Mouse (Mus musculus) urinary bladder, postnatal 10 days (tissue): ENCODE results near the gene Abr.

Experiments used
- DNase-seq: peaks from one replicate; pipeline ENCODE4 v3.0.0; 2022; ENCODE audit warnings: low spot score

Abr gene

DNA sequence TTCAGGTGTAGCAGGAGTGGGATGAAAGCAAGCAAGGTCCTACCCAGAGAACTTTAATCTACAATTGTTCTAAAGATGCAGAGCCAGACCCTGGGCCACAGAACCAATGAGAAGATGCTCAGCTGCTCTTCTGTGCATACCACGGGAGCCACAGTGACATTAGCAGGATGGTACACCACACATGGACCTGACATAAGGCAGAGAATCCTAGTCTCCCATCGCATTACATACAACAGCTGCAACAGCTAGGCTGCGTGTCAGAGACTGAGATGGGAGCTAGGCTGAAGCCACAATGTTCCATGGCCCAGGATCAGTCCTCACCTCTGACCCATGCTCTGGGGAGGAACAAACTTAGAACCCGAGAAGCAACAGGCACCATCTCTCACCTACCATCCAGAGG is 104.0 kb downstream of the Abr start:
- DNase-seq: no peak

DNA sequence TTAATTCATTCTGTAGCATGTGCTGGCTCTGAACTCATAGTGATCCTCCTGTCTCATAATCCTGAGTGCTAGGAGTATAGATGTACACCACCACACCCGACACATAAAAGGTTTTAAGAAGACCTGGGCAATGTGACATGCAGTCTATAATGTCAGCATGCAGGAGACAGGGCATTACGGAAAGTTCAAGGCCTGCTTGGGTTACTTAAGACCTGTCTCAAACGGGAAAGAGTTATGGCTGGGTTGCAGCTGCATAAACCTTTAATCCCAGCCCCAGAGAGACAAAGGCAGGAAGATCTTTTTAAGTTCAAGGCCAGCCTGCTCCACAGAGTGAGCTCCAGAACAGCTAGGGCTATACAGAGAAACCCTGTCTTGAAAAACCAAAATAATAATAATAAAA is 105.2 kb downstream of the Abr start:
- DNase-seq: no peak

DNA sequence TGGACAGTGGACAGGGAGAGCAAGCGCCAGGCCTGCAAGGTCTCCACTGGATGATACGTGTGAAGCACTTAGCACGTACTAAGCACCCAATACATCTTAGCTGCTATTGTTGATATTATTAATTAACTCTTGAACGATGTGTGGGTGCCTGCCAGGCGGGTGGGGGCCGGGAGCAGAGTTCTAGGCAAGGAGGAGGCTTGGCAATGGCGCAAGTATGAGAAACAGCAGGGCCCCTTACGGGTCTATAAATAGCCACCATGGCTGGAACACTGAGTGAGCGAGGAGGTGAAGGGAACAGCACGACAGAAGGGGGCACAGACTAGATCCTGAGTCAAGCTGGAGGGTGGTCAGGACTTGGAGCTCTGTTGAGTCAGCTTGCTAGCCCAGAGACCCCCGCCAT is 107.0 kb downstream of the Abr start:
- DNase-seq: no peak

DNA sequence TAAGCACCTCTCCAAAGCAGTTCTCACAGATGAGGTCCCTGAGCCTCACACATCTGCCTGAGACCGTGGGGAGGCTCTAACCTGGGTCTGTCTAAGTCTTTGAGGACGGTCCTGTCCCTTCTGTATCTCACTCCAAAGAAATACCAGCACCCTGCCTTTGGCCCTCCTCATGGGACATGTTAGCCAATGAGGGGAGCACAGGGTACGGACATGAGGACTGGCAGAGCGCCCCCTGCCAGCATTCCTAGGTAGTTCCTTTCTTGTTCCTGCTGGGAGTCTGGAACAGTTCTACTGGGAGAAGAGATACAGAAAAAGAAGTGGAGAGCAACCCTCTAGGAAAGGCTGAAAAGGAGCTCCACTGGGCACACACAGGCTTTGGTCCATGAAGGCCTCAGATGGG is 111.1 kb downstream of the Abr start:
- no peak for DNase-seq

- no peak for DNase-seq
These were observed 112.1 kb downstream of the Abr start for GRCm38 (mm10) chr11:76509751-76510723.

DNA sequence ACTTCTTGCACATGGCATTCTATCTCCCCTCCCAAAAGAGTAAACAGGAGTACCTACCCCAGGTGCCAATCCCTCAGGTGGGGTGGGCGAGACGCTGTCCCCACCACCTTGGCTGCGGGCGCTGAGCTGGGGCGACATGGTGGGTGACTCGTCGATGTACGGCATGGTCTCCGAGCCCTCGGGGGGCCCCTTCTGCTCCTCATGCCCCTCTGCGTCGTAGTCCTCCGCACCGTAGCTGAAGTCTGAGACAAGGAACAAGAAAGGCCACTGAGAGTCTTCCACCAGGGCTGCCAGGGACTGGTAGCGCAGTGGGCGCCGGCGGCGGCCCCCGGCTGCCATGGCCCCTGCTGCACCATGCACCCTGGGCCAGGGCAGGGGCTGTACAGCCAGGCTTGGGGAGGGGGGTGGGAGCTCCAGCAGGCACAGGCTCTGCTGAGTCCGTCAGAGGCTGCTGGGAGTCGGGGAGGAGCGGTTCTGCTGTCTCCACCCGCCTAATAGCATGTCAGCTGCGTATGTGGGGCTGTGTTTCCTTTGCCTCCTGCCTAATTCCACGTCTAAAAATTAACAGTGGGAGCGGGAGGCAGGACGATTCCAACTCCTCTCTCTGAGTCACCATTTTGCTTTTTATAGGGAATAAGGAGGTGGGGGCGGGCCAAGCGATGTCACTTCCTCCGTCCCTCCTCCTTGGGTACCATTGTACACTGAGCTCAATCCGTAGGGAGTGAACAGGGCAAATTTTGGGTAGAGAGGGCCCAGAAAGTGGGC is 113.1 kb downstream of the Abr start:
- DNase-seq: no peak

DNA sequence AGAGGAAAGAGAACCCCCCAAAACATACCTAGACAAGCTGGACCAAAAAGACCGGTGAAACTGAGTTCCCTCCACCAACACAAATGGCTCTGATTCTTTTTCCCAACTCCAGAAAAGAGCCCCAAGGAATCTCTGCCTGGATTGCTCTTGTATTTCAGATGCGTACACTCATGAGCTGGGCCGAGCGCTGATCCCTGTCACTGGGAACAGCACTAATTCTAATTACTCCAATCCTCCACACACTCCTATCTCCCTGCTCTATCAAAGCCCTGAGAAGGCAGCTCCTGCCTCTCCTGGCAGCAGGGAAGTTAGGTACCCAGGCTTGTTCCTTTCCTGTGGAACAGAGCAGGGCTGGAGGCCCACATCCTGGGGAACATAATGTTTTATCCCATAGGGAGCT is 114.0 kb downstream of the Abr start:
- DNase-seq: no peak

- DNase-seq: no peak
These were observed 114.6 kb downstream of the Abr start for GRCm38 (mm10) chr11:76507302-76508124.

DNA sequence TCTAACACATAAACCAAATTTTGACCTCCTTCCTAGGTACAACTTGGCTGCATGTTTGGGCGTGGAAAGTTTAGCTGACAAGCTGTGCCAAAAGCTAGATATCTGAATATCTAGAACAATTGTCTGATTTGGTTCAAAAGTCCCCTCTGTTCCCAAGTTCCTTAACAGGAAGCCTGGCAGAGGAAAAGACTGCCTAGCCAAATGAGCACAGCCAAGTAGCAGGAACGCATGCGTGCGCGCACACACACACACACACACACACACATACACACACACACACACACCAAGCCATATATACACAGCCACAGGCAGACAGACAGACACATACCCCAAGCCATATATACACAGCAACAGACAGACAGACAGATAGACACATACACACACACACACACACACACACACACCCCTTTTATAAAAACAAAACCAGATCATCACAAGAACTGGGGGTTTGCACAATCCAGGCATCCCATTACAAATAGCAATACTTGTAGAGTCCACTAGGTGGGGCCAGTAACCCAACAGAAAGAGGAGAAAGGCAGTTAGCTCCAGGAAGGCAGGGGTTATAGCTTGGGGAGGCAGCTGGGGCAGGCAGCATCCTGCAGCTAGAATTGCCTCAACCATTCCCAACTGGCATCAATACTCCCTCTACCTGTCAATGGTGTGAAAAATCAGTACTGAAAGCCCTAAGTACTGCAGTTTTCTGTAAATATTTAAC is 115.4 kb downstream of the Abr start:
- DNase-seq: no peak

- DNase-seq: no peak
These were observed 117.0 kb downstream of the Abr start for GRCm38 (mm10) chr11:76505106-76505505.

GRCm38 (mm10) chr11:76504058-76504457 is 118.1 kb downstream of the Abr start:
- DNase-seq: no peak

- no peak for DNase-seq
These were observed 122.1 kb downstream of the Abr start for GRCm38 (mm10) chr11:76499987-76500386.

DNA sequence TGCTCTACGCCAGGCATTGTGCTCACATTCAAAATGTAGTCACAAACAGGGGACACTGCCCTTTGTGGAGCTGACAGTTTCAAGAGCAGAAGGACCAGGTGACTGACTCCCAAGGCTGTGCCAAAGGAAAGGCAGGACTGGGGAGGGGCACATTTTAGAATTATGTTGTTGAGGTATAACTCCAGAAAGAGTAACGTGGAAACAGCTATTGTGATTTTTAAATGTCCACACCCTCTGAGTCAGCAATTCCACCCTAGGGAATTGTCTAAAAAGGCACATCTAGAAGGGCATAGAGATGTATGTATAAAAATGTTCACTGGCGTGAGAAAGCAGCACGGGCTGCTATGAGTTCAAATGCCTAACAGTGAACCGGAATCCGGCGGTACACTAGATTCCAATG is 122.5 kb downstream of the Abr start:
- no peak for DNase-seq

DNA sequence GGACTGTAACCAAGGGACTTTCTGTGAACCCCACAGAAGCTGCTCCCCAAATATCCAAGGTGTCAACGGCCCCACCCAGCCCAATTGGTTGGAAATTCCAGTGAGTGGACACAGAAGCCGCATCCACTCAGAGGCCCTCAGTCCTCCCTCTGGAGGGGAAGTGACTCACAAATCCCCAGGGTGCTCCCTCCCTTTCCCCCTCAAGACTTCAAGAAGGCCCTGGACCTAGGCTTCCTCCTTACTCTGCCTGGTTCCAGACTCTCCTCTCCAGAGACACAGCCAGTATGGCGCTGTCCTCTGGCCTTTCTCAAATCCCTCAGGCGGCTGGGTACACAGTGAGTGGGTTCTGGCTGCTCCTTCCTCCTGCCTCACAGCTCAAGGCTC is 124.4 kb downstream of the Abr start:
- no peak for DNase-seq

GRCm38 (mm10) chr11:76497066-76497768 is 124.9 kb downstream of the Abr start:
- DNase-seq: no peak

GRCm38 (mm10) chr11:76496086-76496771 is 125.9 kb downstream of the Abr start:
- DNase-seq: no peak

DNA sequence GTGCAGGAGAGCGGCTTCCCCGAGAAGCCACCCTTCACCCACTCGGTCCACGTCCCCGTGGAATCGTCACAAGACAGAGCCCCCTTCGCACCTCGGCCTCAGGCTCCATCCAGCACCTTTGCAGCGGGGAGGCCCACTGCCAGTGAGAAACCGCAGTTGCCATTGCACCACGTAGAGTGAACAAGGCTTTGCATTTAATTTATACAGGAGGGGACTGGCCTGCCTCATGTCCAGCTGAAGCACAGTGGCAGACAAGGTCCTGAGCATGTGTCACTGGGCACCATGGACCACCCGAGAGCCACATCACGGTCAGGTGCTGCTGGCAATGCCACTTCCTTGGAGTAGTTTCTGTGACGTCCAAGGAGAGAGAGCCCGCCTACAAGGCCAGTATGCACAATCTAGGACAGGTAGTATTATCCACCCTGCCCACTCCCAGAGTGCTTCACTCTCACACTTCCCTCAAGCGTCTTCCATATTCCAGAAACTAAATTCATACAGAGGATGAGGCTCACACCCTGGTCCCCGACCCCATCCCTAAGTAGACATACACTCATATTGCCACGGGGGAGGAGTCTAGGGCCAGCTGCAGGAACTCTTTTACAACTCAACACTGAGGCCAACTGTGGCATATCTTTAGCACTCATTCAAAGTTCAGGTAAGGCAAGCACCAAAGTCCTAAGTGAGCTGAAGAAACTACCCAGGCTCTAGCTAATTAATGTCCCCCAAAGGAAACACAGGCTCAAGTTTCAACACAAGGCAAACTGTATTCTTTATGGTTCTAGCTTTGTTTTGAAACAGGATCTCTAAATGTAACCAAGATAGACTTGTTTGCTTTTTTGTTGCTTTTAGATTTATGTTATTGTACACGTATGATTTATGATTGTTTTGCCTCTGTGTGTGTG is 126.7 kb downstream of the Abr start:
- DNase-seq: no peak

DNA sequence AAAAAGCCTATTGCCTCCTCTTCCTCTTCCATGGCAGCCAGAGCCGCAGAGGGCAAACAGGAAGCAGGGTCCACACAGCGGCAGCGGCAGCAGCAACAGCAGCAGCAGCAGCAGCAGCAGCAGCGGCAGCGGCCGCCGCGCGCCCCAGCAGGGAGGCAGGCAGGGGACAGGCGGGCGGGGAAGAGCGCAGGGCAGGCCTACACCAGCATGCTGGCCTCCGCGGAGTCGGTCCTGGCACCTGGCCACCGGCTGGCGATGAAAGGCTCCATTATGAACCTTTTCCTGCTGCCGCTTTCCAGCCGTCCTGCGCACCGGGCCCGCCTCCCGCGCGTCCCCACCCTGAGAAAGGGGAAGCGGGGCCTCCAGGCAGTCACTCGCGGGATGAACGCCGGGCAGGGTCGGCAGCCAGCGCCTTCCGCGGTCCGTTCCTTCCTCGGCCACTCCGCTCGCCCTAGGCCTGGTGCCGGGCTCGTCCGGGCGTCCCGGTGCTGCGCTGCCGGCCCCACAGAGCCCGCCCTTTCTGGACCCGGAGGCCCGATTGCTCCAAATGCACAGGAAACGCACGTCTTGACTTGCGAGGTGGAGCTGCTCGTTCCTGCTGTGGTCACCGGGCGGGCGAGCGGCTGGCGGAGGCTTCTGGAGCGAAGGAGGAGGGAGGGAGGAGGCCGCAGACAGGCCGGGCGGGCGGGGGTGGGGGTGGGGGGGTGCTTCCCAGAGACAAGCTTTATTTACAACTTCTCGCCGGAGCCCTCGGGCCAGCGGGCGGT is 127.6 kb downstream of the Abr start:
- DNase-seq: no peak
